Mouse (Mus musculus): ENCODE results near the gene Tfap4. TPM values are rescaled to one million over a fixed set of nuclear protein-coding genes. Genes with fewer than 3 reads are reported as not detected.
A peak's percentile ranks its signal among the peaks of the same experiment; 100 is the strongest.
"Not testable (repeated sequence)": the region's sequence is repeated elsewhere in the genome, so short reads cannot be mapped to it uniquely, and the experiment has no call there.

Tfap4 gene
- total and polyA plus RNA-seq, 2 experiments from 2014 or later = 7.0 to 7.8 TPM

- 65% methylated on average over 4 of the region's 4 CpGs for WGBS
- H3K36me3 ChIP-seq (ENCODE audit: insufficient read depth, low read length) = peaks cover 9% of the 10 kb centered on the region; the same call in 1 of the 2 replicates
- no peaks in the 10 kb centered on the region for H3K9me3 ChIP-seq (ENCODE audit: low read length)
- H3K9ac ChIP-seq (replicated peaks; ENCODE audit: low read length) = peak overlapping the region; percentile 40; the same call in 1 of the 2 replicates
- no peaks in the 10 kb centered on the region for H3K27me3 ChIP-seq (ENCODE audit: insufficient read depth, low read length)
- ATAC-seq (no peak), DNase-seq (ENCODE audit: low spot score) (no peak)
- peak overlapping the region; percentile 53 for H3K4me3 ChIP-seq (ENCODE audit: low read length)
- peak overlapping the region; percentile 54 for H3K4me2 ChIP-seq (ENCODE audit: low read depth, low read length)
- no peak for TF ChIP-seq CTCF (IDR thresholded peaks at IDR 0.05; ENCODE audit: low read depth)
- no peak overlapping the region for H3K27ac ChIP-seq
- H3K4me1 ChIP-seq (ENCODE audit: insufficient read depth, low read length) = 0 out of 2 replicates have a peak, but pooled peaks cover 5% of the 10 kb centered on the region
These were observed 18.6 kb downstream of the Tfap4 start for GRCm38 (mm10) chr16:4541033-4541432.

- no peak for DNase-seq (ENCODE audit: low spot score)
- Histone ChIP-seq H3K9me3 (ENCODE audit: low read length) (no peaks in the 10 kb centered on the region), H3K36me3 (ENCODE audit: insufficient read depth, low read length) (peaks cover under 1% of the 10 kb centered on the region; the same call in 1 of the 2 replicates), H3K9ac (replicated peaks; ENCODE audit: low read length) (no peak overlapping the region), H3K27me3 (ENCODE audit: insufficient read depth, low read length) (no peaks in the 10 kb centered on the region), H3K4me3 (ENCODE audit: low read length) (no peak overlapping the region), H3K4me1 (ENCODE audit: insufficient read depth, low read length) (0 out of 2 replicates have a peak, but pooled peaks cover 5% of the 10 kb centered on the region), H3K27ac (no peak overlapping the region), H3K4me2 (ENCODE audit: low read depth, low read length) (no peak overlapping the region)
- ATAC-seq = no peak
- peak; percentile 14; the same call in 1 of the 2 replicates for TF ChIP-seq CTCF (IDR thresholded peaks at IDR 0.05; ENCODE audit: low read depth)
- 59% methylated on average over 12 of the region's 12 CpGs for WGBS
These were observed 19.4 kb downstream of the Tfap4 start for GRCm38 (mm10) chr16:4540064-4540775.

GRCm38 (mm10) chr16:4539521-4539920 is 20.1 kb downstream of the Tfap4 start:
- Histone ChIP-seq H3K36me3 (ENCODE audit: insufficient read depth, low read length) (no peaks in the 10 kb centered on the region), H3K27me3 (ENCODE audit: insufficient read depth, low read length) (no peaks in the 10 kb centered on the region), H3K4me3 (ENCODE audit: low read length) (no peak overlapping the region), H3K9ac (replicated peaks; ENCODE audit: low read length) (no peak overlapping the region), H3K4me2 (ENCODE audit: low read depth, low read length) (no peak overlapping the region), H3K9me3 (ENCODE audit: low read length) (no peaks in the 10 kb centered on the region), H3K4me1 (ENCODE audit: insufficient read depth, low read length) (0 out of 2 replicates have a peak, but pooled peaks cover 5% of the 10 kb centered on the region), H3K27ac (no peak overlapping the region)
- ATAC-seq (no peak), DNase-seq (ENCODE audit: low spot score) (no peak)
- WGBS = 64% methylated on average over 4 of the region's 4 CpGs
- TF ChIP-seq CTCF (IDR thresholded peaks at IDR 0.05; ENCODE audit: low read depth) = no peak

GRCm38 (mm10) chr16:4537616-4538358 is 21.9 kb downstream of the Tfap4 start:
- no peak overlapping the region for H3K9ac ChIP-seq (replicated peaks; ENCODE audit: low read length)
- 65% methylated on average over 3 of the region's 3 CpGs for WGBS
- TF ChIP-seq CTCF (IDR thresholded peaks at IDR 0.05; ENCODE audit: low read depth) = no peak
- H3K4me2 ChIP-seq (ENCODE audit: low read depth, low read length) = no peak overlapping the region
- H3K36me3 ChIP-seq (ENCODE audit: insufficient read depth, low read length) = no peaks in the 10 kb centered on the region
- no peak overlapping the region for H3K4me3 ChIP-seq (ENCODE audit: low read length)
- DNase-seq (ENCODE audit: low spot score) (no peak), ATAC-seq (no peak)
- no peak overlapping the region for H3K27ac ChIP-seq
- no peaks in the 10 kb centered on the region for H3K27me3 ChIP-seq (ENCODE audit: insufficient read depth, low read length)
- H3K4me1 ChIP-seq (ENCODE audit: insufficient read depth, low read length) = 0 out of 2 replicates have a peak, but pooled peaks cover 5% of the 10 kb centered on the region
- H3K9me3 ChIP-seq (ENCODE audit: low read length) = no peaks in the 10 kb centered on the region

GRCm38 (mm10) chr16:4527373-4527772 is 32.3 kb downstream of the Tfap4 start:
- not testable (repeated sequence) for H3K27me3 ChIP-seq (ENCODE audit: insufficient read depth, low read length); H3K4me3 ChIP-seq (ENCODE audit: low read length); H3K9ac ChIP-seq (replicated peaks; ENCODE audit: low read length); H3K36me3 ChIP-seq (ENCODE audit: insufficient read depth, low read length); H3K9me3 ChIP-seq (ENCODE audit: low read length); DNase-seq (ENCODE audit: low spot score); H3K4me2 ChIP-seq (ENCODE audit: low read depth, low read length); H3K4me1 ChIP-seq (ENCODE audit: insufficient read depth, low read length); H3K27ac ChIP-seq; ATAC-seq
- 92% methylated on average over 12 of the region's 12 CpGs for WGBS

- H3K4me2 ChIP-seq (ENCODE audit: low read depth, low read length) = no peak overlapping the region
- ATAC-seq = no peak
- no peaks in the 10 kb centered on the region for H3K36me3 ChIP-seq (ENCODE audit: insufficient read depth, low read length)
- H3K27me3 ChIP-seq (ENCODE audit: insufficient read depth, low read length) = no peaks in the 10 kb centered on the region
- no peak for DNase-seq (ENCODE audit: low spot score)
- no peak for TF ChIP-seq CTCF (IDR thresholded peaks at IDR 0.05; ENCODE audit: low read depth)
- no peak overlapping the region for H3K27ac ChIP-seq
- 70% methylated on average over 7 of the region's 7 CpGs for WGBS
- no peak overlapping the region for H3K4me3 ChIP-seq (ENCODE audit: low read length)
- 0 out of 2 replicates have a peak, but pooled peaks cover 7% of the 10 kb centered on the region for H3K4me1 ChIP-seq (ENCODE audit: insufficient read depth, low read length)
- no peak overlapping the region for H3K9ac ChIP-seq (replicated peaks; ENCODE audit: low read length)
- H3K9me3 ChIP-seq (ENCODE audit: low read length) = no peaks in the 10 kb centered on the region
These were observed 36.2 kb downstream of the Tfap4 start for GRCm38 (mm10) chr16:4523313-4524004.
